In the genomic region with DNA sequence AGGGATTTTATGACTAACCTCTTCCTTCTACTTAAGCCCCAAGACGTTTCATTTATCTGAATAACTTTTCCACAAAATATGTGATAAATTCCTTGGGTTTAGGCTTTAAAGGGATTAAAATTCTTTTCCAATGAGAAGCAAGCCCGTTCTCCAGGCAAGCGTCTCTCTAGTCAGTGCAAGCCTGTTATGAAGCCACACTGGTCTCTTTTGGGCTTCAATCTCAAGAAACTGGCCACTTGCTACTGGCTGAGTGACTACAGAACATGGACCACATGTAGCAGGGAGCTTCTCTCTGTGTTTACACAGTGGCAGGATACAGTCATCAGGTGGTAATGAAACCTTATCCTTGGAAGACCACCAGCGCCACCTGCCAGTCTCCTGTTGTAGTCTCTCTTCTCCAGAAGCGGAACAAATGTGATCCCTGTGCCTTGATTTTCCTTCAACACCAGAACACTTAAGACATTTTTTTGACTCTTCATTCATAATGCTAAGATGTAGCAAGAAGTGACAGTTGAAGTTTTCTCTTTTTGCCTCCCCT, we compare ENCODE assay signal across 11 mouse cellular contexts.
DNase-seq lines count a peak whose midpoint lies in the region; ATAC-seq lines count a peak whose summit lies in the region.
"Had no signal": no experiment of that assay in that cellular context is flagged by ENCODE, and none has a peak within 500 bp of the region (broad histone marks: within the 10 kb centered on the region; RNA-seq: fewer than 3 reads in every experiment).

No protein-coding gene starts in this region.

- 59% methylated on average over 5 of the region's 5 CpGs for WGBS in hindbrain, embryonic 14.5 days
- WGBS in hindbrain, embryonic 10.5 days: 67% methylated on average over 5 of the region's 5 CpGs

- H3K27ac ChIP-seq in hindbrain, embryonic 14.5 days: no peak overlapping the region
- H3K27ac ChIP-seq in hindbrain, embryonic 10.5 days: no peak overlapping the region
- H3K27ac ChIP-seq: embryonic facial prominence, embryonic 15.5 days; hindbrain, embryonic 15.5 days; macrophage had no signal

- peak; percentile 44 for DNase-seq in hindbrain, embryonic 14.5 days (ENCODE audit: low spot score)
- DNase-seq in hindbrain, embryonic 10.5 days (ENCODE audit: low spot score): no peak
- DNase-seq in 416B (ENCODE audit: low read depth) (peak; percentile 22), WW6 (ENCODE audit: low read depth, low spot score) (peak; percentile 26)
- DNase-seq in kidney, postnatal 4 days: peak; percentile 61 to 67
- no peak for DNase-seq in adrenal gland, postnatal 10 days
- no peak for DNase-seq in ovary, adult 18-20 months (ENCODE audit: low spot score)

- no peaks in the 10 kb centered on the region for H3K4me1 ChIP-seq in hindbrain, embryonic 14.5 days (replicated peaks; ENCODE audit: control insufficient read depth, insufficient read depth, low read length)
- peaks cover under 1% of the 10 kb centered on the region; the same call in 1 of the 2 replicates for H3K4me1 ChIP-seq in hindbrain, embryonic 10.5 days (replicated peaks)
- H3K4me1 ChIP-seq: hindbrain, embryonic 15.5 days had no signal

- no peak overlapping the region for H3K9ac ChIP-seq in hindbrain, embryonic 14.5 days
- H3K9ac ChIP-seq: embryonic facial prominence, embryonic 15.5 days; hindbrain, embryonic 15.5 days had no signal

- H3K27me3 ChIP-seq in hindbrain, embryonic 14.5 days (ENCODE audit: control insufficient read depth, insufficient read depth, low read length): no peaks in the 10 kb centered on the region
- H3K27me3 ChIP-seq in hindbrain, embryonic 10.5 days (ENCODE audit: insufficient read depth, poor library complexity, severe bottlenecking): no peaks in the 10 kb centered on the region
- H3K27me3 ChIP-seq: embryonic facial prominence, embryonic 15.5 days; hindbrain, embryonic 15.5 days had no signal

- H3K4me3 ChIP-seq in hindbrain, embryonic 14.5 days (replicated peaks; ENCODE audit: low read length): no peak overlapping the region
- no peak overlapping the region for H3K4me3 ChIP-seq in hindbrain, embryonic 10.5 days
- H3K4me3 ChIP-seq: embryonic facial prominence, embryonic 15.5 days; hindbrain, embryonic 15.5 days had no signal

- no peak for ATAC-seq in hindbrain, embryonic 14.5 days (ENCODE audit: low FRiP score)
- no peak for ATAC-seq in megakaryocyte, adult 5-6 weeks (ENCODE audit: poor library complexity, severe bottlenecking)

- no peaks in the 10 kb centered on the region for H3K9me3 ChIP-seq in hindbrain, embryonic 14.5 days (ENCODE audit: control insufficient read depth, low read length)
- H3K9me3 ChIP-seq in hindbrain, embryonic 10.5 days: no peaks in the 10 kb centered on the region
- H3K9me3 ChIP-seq: embryonic facial prominence, embryonic 15.5 days; hindbrain, embryonic 15.5 days had no signal

- no peaks in the 10 kb centered on the region for H3K36me3 ChIP-seq in hindbrain, embryonic 14.5 days (replicated peaks; ENCODE audit: control insufficient read depth, insufficient read depth)
- no peaks in the 10 kb centered on the region for H3K36me3 ChIP-seq in hindbrain, embryonic 10.5 days
- H3K36me3 ChIP-seq: embryonic facial prominence, embryonic 15.5 days; hindbrain, embryonic 15.5 days had no signal

- H3K4me2 ChIP-seq in hindbrain, embryonic 14.5 days (replicated peaks): no peak overlapping the region
- H3K4me2 ChIP-seq: embryonic facial prominence, embryonic 15.5 days; hindbrain, embryonic 15.5 days had no signal

Comparison
In these comparisons a context has a peak if more than half of its experiments do, and no peak if none do; other contexts are left out.
1. DNase-seq: peak in hindbrain, embryonic 14.5 days (single experiment), 416B (single experiment), WW6 (single experiment) and kidney, postnatal 4 days (2 of 2); none in hindbrain, embryonic 10.5 days (single experiment), adrenal gland, postnatal 10 days (single experiment) and ovary, adult 18-20 months (single experiment).